In genomic region chr11:31949331-31949785, GRCm38 (mm10) we compare ENCODE assay signal across 8 mouse cellular contexts. TPM values are rescaled to one million over a fixed set of nuclear protein-coding genes. Genes with fewer than 3 reads are reported as not detected.
DNase-seq lines count a peak whose midpoint lies in the region; ATAC-seq and TF ChIP-seq lines count a peak whose summit lies in the region.

No protein-coding gene starts in this region.

- no peaks in the 10 kb centered on the region for H3K36me3 ChIP-seq in E14TG2a.4 (ENCODE audit: insufficient read depth, low read length)
- no peaks in the 10 kb centered on the region for H3K36me3 ChIP-seq in embryonic facial prominence, embryonic 14.5 days (ENCODE audit: control insufficient read depth, insufficient read depth, low read length)
- no peaks in the 10 kb centered on the region for H3K36me3 ChIP-seq in heart, postnatal 0 days (replicated peaks; ENCODE audit: control insufficient read depth, insufficient read depth, low read length)
- no peaks in the 10 kb centered on the region for H3K36me3 ChIP-seq in liver, embryonic 16.5 days (ENCODE audit: control insufficient read depth, insufficient read depth)
- H3K36me3 ChIP-seq in neural tube, embryonic 13.5 days = no peaks in the 10 kb centered on the region

- H3K4me1 ChIP-seq in E14TG2a.4 (replicated peaks; ENCODE audit: low read depth, low read length) = peaks cover 21% of the 10 kb centered on the region
- H3K4me1 ChIP-seq in embryonic facial prominence, embryonic 14.5 days (ENCODE audit: control insufficient read depth, insufficient read depth, low read length) = 0 out of 2 replicates have a peak, but pooled peaks cover 8% of the 10 kb centered on the region
- H3K4me1 ChIP-seq in heart, postnatal 0 days (ENCODE audit: control insufficient read depth, insufficient read depth) = peaks cover 8% of the 10 kb centered on the region; the same call in 1 of the 2 replicates
- peaks cover 9% of the 10 kb centered on the region for H3K4me1 ChIP-seq in liver, embryonic 16.5 days (ENCODE audit: control insufficient read depth, low read depth, low read length)
- H3K4me1 ChIP-seq in neural tube, embryonic 13.5 days (replicated peaks) = peaks cover 11% of the 10 kb centered on the region

- H3K27ac ChIP-seq in embryonic facial prominence, embryonic 14.5 days (replicated peaks; ENCODE audit: low read depth, low read length) = no peak overlapping the region
- H3K27ac ChIP-seq in heart, postnatal 0 days (ENCODE audit: low read depth) = no peak overlapping the region
- H3K27ac ChIP-seq in liver, embryonic 16.5 days (ENCODE audit: low read length) = no peak overlapping the region
- H3K27ac ChIP-seq in neural tube, embryonic 13.5 days (replicated peaks) = no peak overlapping the region

- TF ChIP-seq CTCF in E14TG2a.4 (conservative IDR thresholded peaks at IDR 0.05; ENCODE audit: low read length) = peak; percentile 79
- TF ChIP-seq CTCF in heart, postnatal 0 days (IDR thresholded peaks at IDR 0.05; ENCODE audit: low read depth) = peak; percentile 80

- peak overlapping the region; percentile 52 for H3K9ac ChIP-seq in embryonic facial prominence, embryonic 14.5 days (ENCODE audit: low read depth, low read length)
- H3K9ac ChIP-seq in heart, postnatal 0 days (replicated peaks; ENCODE audit: low read depth, low read length) = peak overlapping the region; percentile 39; the same call in 1 of the 2 replicates
- H3K9ac ChIP-seq in liver, embryonic 16.5 days (ENCODE audit: low read depth, low read length) = 0 out of 2 replicates have a peak overlapping the region, but pooled peaks have one; percentile 25
- peak overlapping the region; percentile 62 for H3K9ac ChIP-seq in neural tube, embryonic 13.5 days

- H3K27me3 ChIP-seq in E14TG2a.4 (ENCODE audit: insufficient read depth, low read length) = peaks cover 29% of the 10 kb centered on the region
- H3K27me3 ChIP-seq in embryonic facial prominence, embryonic 14.5 days (replicated peaks; ENCODE audit: control insufficient read depth, insufficient read depth, low read length) = no peaks in the 10 kb centered on the region
- H3K27me3 ChIP-seq in heart, postnatal 0 days (ENCODE audit: control insufficient read depth, insufficient read depth, low read length) = no peaks in the 10 kb centered on the region
- H3K27me3 ChIP-seq in liver, embryonic 16.5 days (ENCODE audit: control insufficient read depth, insufficient read depth, low read depth, low read length) = peaks cover 2% of the 10 kb centered on the region; the same call in 1 of the 2 replicates
- H3K27me3 ChIP-seq in neural tube, embryonic 13.5 days = no peaks in the 10 kb centered on the region

- H3K9me3 ChIP-seq in E14TG2a.4 (ENCODE audit: low read length) = no peaks in the 10 kb centered on the region
- no peaks in the 10 kb centered on the region for H3K9me3 ChIP-seq in embryonic facial prominence, embryonic 14.5 days (ENCODE audit: control insufficient read depth, low read length)
- no peaks in the 10 kb centered on the region for H3K9me3 ChIP-seq in heart, postnatal 0 days (replicated peaks; ENCODE audit: control insufficient read depth, low read length)
- H3K9me3 ChIP-seq in liver, embryonic 16.5 days (replicated peaks; ENCODE audit: control insufficient read depth, low read length) = no peaks in the 10 kb centered on the region
- H3K9me3 ChIP-seq in neural tube, embryonic 13.5 days = no peaks in the 10 kb centered on the region

- ATAC-seq in embryonic facial prominence, embryonic 14.5 days (ENCODE audit: low read depth) = peak; percentile 70; the same call in 1 of the 2 replicates
- peak; percentile 53 for ATAC-seq in heart, postnatal 0 days (ENCODE audit: insufficient read depth, low read depth)
- ATAC-seq in liver, embryonic 16.5 days (ENCODE audit: low read depth) = peak; percentile 74
- peak; percentile 91 for ATAC-seq in neural tube, embryonic 13.5 days (ENCODE audit: low read depth)

- peak overlapping the region; percentile 74 for H3K4me2 ChIP-seq in embryonic facial prominence, embryonic 14.5 days (ENCODE audit: low read depth, low read length)
- H3K4me2 ChIP-seq in heart, postnatal 0 days (ENCODE audit: low read depth, low read length) = peak overlapping the region; percentile 75
- H3K4me2 ChIP-seq in liver, embryonic 16.5 days (ENCODE audit: low read depth, low read length) = peak overlapping the region; percentile 64
- H3K4me2 ChIP-seq in neural tube, embryonic 13.5 days = peak overlapping the region; percentile 58

- peak; percentile 47 to 70 for DNase-seq in adrenal gland, postnatal 36 days
- peak; percentile 84 for DNase-seq in embryonic facial prominence, embryonic 14.5 days (ENCODE audit: low spot score)
- peak; percentile 72 for DNase-seq in heart, postnatal 0 days (ENCODE audit: low spot score)
- DNase-seq in kidney, postnatal 36 days = peak; percentile 69 to 82
- peak; percentile 27 to 49 for DNase-seq in thymus, adult 18-20 months

- 2% methylated on average over 17 of the region's 17 CpGs for WGBS in embryonic facial prominence, embryonic 14.5 days
- under 1% methylated on average over 17 of the region's 17 CpGs for WGBS in heart, postnatal 0 days
- 1% methylated on average over 17 of the region's 17 CpGs for WGBS in liver, embryonic 16.5 days (ENCODE audit: insufficient replicate concordance)
- 3% methylated on average over 17 of the region's 17 CpGs for WGBS in neural tube, embryonic 13.5 days

- peak overlapping the region; percentile 75 for H3K4me3 ChIP-seq in E14TG2a.4 (replicated peaks; ENCODE audit: low read length)
- peak overlapping the region; percentile 40 for H3K4me3 ChIP-seq in embryonic facial prominence, embryonic 14.5 days (ENCODE audit: low read depth, low read length)
- peak overlapping the region; percentile 49 for H3K4me3 ChIP-seq in heart, postnatal 0 days (ENCODE audit: low read depth, low read length)
- peak overlapping the region; percentile 51 for H3K4me3 ChIP-seq in liver, embryonic 16.5 days (ENCODE audit: low read depth, low read length)
- peak overlapping the region; percentile 42 for H3K4me3 ChIP-seq in neural tube, embryonic 13.5 days

- no peak for TF ChIP-seq EP300 in heart, postnatal 0 days (IDR thresholded peaks at IDR 0.05; ENCODE audit: low read depth)

RNA-seq across cellular contexts. Expression of gene 4930524B15Rik, which starts 16.0 kb away (rescaled TPM):
- total RNA-seq in adrenal gland, postnatal 36 days (2021) = not detected
- 0.10 TPM in 1 of 2 replicates, not detected in the other for polyA plus RNA-seq in embryonic facial prominence, embryonic 14.5 days (2014; fragmentation: Nextera tagmentation; extraction: Ambion mirVana)
- 1.5 TPM in 1 of 2 replicates, not detected in the other for total RNA-seq in heart, postnatal 0 days (2014; rRNA removed; ENCODE audit: low replicate concordance)
- 0.05 TPM in 1 of 2 replicates, not detected in the other for polyA plus RNA-seq in heart, postnatal 0 days (2015; fragmentation: Nextera tagmentation; extraction: Ambion mirVana)
- not detected in 2 replicates for polyA plus RNA-seq in liver, embryonic 16.5 days (2015; fragmentation: Nextera tagmentation; extraction: Ambion mirVana)
- polyA plus RNA-seq in neural tube, embryonic 13.5 days (2015; fragmentation: Nextera tagmentation; extraction: Ambion mirVana) = 0.22 and 0.23 TPM in 2 replicates

RNA-seq across cellular contexts. Expression of gene Nsg2, which starts 50.9 kb away (rescaled TPM):
- 10 to 100 TPM; 24.3 to 26.1 TPM for total RNA-seq in adrenal gland, postnatal 36 days (2021)
- polyA plus RNA-seq in embryonic facial prominence, embryonic 14.5 days (2014; fragmentation: Nextera tagmentation; extraction: Ambion mirVana) = 3.7 and 4.2 TPM in 2 replicates
- total RNA-seq in heart, postnatal 0 days (2014; rRNA removed; ENCODE audit: low replicate concordance) = 1.1 and 3.7 TPM in 2 replicates
- 1.2 and 1.7 TPM in 2 replicates for polyA plus RNA-seq in heart, postnatal 0 days (2015; fragmentation: Nextera tagmentation; extraction: Ambion mirVana)
- 0.19 TPM in 1 of 2 replicates, not detected in the other for polyA plus RNA-seq in liver, embryonic 16.5 days (2015; fragmentation: Nextera tagmentation; extraction: Ambion mirVana)
- polyA plus RNA-seq in neural tube, embryonic 13.5 days (2015; fragmentation: Nextera tagmentation; extraction: Ambion mirVana) = 356 and 366 TPM in 2 replicates

Comparison
In these comparisons a context has a peak if more than half of its experiments do, and no peak if none do; other contexts are left out.
1. RNA of gene Nsg2, which starts 50.9 kb away (polyA plus RNA-seq): 356 to 366 TPM in neural tube, embryonic 13.5 days; 3.7 to 4.2 TPM in embryonic facial prominence, embryonic 14.5 days, 1.2 to 1.7 TPM in heart, postnatal 0 days and 0.19 TPM in liver, embryonic 16.5 days; every median in the first group is over 10 times any median in the second.
2. Peak in every context shown above with its lines, with median percentiles within 50 percentile points of each other: H3K4me3 ChIP-seq, DNase-seq, ATAC-seq, H3K4me2 ChIP-seq and H3K9ac ChIP-seq.